Mouse (Mus musculus): ENCODE measurements at regions not wholly inside any gene's neighbourhood (a gene's known extent, or its start where the extent isn't known, plus 50 kb on each side); places are given as distances from the start of the nearest gene placed in this dataset.

GRCm38 (mm10) chr17:15290326-15290725, 86.3 kb downstream of the Dll1 start:
- TF ChIP-seq CTCF (IDR thresholded peaks at IDR 0.05; ENCODE audit: borderline replicate concordance, insufficient read depth, low read length): no peak
- TF ChIP-seq POLR2A (IDR thresholded peaks at IDR 0.05; ENCODE audit: low read depth, low read length): no peak
